Mouse (Mus musculus) heart, postnatal 0 days (tissue): Measurements from ENCODE around the gene Igdcc4.

ENCODE experiments used
- CTCF ChIP-seq: IDR thresholded peaks from 2 replicates; pipeline ENCODE4 v1.5.1; 2016; ENCODE audit warnings: antibody characterized with exemption, control low read depth, low read depth
- EP300 ChIP-seq: IDR thresholded peaks from 2 replicates; pipeline ENCODE4 v1.6.1; 2016; ENCODE audit warnings: antibody characterized with exemption, low read depth

- TF ChIP-seq EP300 (no peak), CTCF (no peak)
Measured at GRCm38 (mm10) chr9:65084198-65084807, 17.0 kb upstream of the Igdcc4 start.
